Mouse (Mus musculus) forebrain, postnatal 0 days (tissue): Measurements from ENCODE around the gene Map3k5. TPM values are rescaled to one million over a fixed set of nuclear protein-coding genes. Genes with fewer than 3 reads are reported as not detected.

ENCODE experiments used
- ATAC-seq: fragments of 200-750 bp; cut with Nextera tagmentation; 2 replicates; pipeline ENCODE4 v1.8.0; 2017; ENCODE audit warnings: mild to moderate bottlenecking, moderate library complexity
- DNase-seq: peaks from one replicate; pipeline ENCODE4 v3.0.0-alpha.2; 2015
- H3K27ac ChIP-seq: fragments of 300-500 bp; sonication (generic); 2 replicates; pipeline ENCODE4 v1.5.1; 2014; ENCODE audit warnings: low read depth, mild to moderate bottlenecking, antibody characterized with exemption, low read length, moderate library complexity, mixed read lengths
- H3K27me3 ChIP-seq: fragments of 300-500 bp; sonication (generic); 2 replicates; pipeline ENCODE4 v1.6.1; 2014; ENCODE audit warnings: mild to moderate bottlenecking, low read length, mixed read lengths; ENCODE audit not compliant: insufficient read depth
- H3K36me3 ChIP-seq: fragments of 300-500 bp; sonication (generic); 2 replicates; pipeline ENCODE4 v1.6.1; 2014; ENCODE audit warnings: mild to moderate bottlenecking, moderate library complexity; ENCODE audit not compliant: insufficient read depth
- H3K4me1 ChIP-seq: fragments of 300-500 bp; sonication (generic); 2 replicates; pipeline ENCODE4 v1.6.1; 2014; ENCODE audit warnings: antibody characterized with exemption; ENCODE audit not compliant: insufficient read depth
- H3K4me2 ChIP-seq: fragments of 300-500 bp; sonication (generic); 2 replicates; pipeline ENCODE4 v1.6.1; 2014; ENCODE audit warnings: low read depth, mild to moderate bottlenecking, moderate library complexity
- H3K4me3 ChIP-seq: fragments of 300-500 bp; sonication (generic); 2 replicates; pipeline ENCODE4 v1.5.1; 2014; ENCODE audit warnings: low read depth, low read length, mixed read lengths
- H3K9ac ChIP-seq: fragments of 300-500 bp; sonication (generic); 2 replicates; pipeline ENCODE4 v1.6.1; 2014; ENCODE audit warnings: mild to moderate bottlenecking
- H3K9me3 ChIP-seq: fragments of 300-500 bp; sonication (generic); 2 replicates; pipeline ENCODE4 v1.6.1; 2016; ENCODE audit warnings: low read length
- CTCF ChIP-seq: sonication (generic); IDR thresholded peaks from 2 replicates; pipeline ENCODE4 v1.5.1; 2016; ENCODE audit warnings: antibody characterized with exemption, control low read depth, low read depth
- WGBS: fragments of 180-500 bp; shearing (Covaris S2); extraction: QIAGEN DNeasy Blood & Tissue Kit; methylation state at CpG from one replicate; pipeline ENCODE4 v1.1.7; 2014; 5-methylcytosine and 5-hydroxymethylcytosine counted together
- polyA plus RNA-seq: library from polyadenylated mRNA; unstranded; fragments of >200 nt; fragmentation: Nextera tagmentation; extraction: Ambion mirVana; gene quantifications from 2 replicates; pipeline ENCODE4 v1.2.1, GENCODE M21; 2015
- total RNA-seq: library from RNA; depleted of rRNA; stranded (reverse); fragments of >200 nt; gene quantifications from 2 replicates; pipeline ENCODE4 v1.2.3, GENCODE M21; 2014

Map3k5 gene
- total and polyA plus RNA-seq, 2 experiments from 2014 or later = 1.3 to 5.8 TPM

DNA sequence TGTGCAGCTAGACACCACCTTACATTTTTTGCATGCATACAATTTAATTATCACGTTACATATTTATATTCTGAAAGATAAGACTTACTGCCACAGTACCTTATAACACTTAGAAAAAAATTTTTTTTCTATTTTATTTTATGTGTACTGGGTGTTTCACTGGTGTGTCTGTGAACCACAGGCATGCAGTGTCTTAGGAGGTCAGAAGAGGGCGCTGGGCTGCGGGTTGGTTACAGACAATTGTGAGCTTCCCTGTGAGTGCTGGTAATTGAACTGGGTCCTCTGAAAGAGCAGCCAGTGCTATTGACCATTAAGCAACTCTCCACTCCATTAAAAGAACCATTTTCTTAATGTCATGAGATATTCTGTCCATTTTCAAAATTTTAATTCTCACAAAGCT is 43.3 kb downstream of the Map3k5 start:
- 85% methylated on average over 3 of the region's 3 CpGs for WGBS
- Histone ChIP-seq H3K27me3 (no peaks in the 10 kb centered on the region), H3K4me2 (no peak overlapping the region), H3K27ac (no peak overlapping the region), H3K9ac (no peak overlapping the region), H3K4me1 (no peaks in the 10 kb centered on the region), H3K4me3 (no peak overlapping the region), H3K36me3 (no peaks in the 10 kb centered on the region), H3K9me3 (no peaks in the 10 kb centered on the region)
- no peak for TF ChIP-seq CTCF
- DNase-seq (no peak), ATAC-seq (no peak)

DNA sequence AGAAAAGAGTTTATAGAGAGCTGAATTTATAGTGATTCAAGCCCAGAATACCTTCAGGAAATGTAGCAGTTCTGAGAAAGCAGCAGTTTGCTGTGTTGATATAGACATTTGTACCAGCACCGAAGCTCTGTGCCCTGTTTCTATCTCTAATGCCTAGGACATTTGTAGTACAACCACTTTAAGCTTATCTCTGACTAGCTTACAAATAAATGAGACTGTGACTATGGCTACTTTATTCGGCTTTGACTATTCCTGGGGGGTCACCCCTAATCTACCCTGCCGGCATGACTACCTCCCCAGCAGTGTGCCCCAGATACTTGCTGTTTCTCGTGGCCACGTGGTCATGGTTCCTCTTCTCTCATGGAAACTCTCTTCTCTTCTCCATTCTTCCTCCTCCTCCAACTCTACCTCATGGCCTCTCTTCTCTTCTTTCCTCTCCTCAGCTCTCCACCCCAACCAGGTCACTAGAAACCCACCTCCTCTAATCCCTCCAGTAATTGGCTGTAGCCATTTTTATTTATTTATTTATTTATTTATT is 44.5 kb downstream of the Map3k5 start:
- 93% methylated on average over 5 of the region's 5 CpGs for WGBS
- no peak for ATAC-seq
- no peak for DNase-seq

DNA sequence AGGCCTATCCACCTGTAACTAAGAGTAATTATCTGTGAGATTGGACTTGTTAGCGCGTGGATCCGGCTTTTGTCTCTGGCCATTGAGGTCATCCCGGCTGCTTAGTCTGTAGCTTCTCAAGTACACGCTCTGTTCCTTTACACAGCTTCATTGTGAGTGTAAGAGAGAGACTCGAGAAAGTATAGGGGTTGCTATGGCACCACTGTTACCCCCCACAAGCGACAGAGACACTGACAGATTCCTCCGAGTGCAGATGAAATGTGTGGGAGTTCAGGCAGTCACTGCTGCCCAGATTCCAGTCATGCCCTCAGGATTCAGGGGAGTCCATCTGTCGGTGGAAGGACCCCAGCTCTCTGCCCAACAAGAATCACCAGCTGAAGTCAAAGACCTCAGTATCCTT is 53.5 kb downstream of the Map3k5 start:
- no peak overlapping the region for H3K9ac ChIP-seq
- H3K4me3 ChIP-seq = no peak overlapping the region
- H3K27me3 ChIP-seq = no peaks in the 10 kb centered on the region
- 71% methylated on average over 9 of the region's 9 CpGs for WGBS
- H3K36me3 ChIP-seq = no peaks in the 10 kb centered on the region
- DNase-seq (no peak), ATAC-seq (no peak)
- TF ChIP-seq CTCF = no peak
- no peak overlapping the region for H3K27ac ChIP-seq
- H3K4me1 ChIP-seq = no peaks in the 10 kb centered on the region
- H3K9me3 ChIP-seq = no peaks in the 10 kb centered on the region
- H3K4me2 ChIP-seq = no peak overlapping the region

More for the DNA sequence above, 44.5 kb downstream of the Map3k5 start:
- no peak overlapping the region for H3K4me3 ChIP-seq
- no peak overlapping the region for H3K4me2 ChIP-seq
- no peak overlapping the region for H3K27ac ChIP-seq
- H3K27me3 ChIP-seq = no peaks in the 10 kb centered on the region
- no peak overlapping the region for H3K9ac ChIP-seq
- no peak for TF ChIP-seq CTCF
- no peaks in the 10 kb centered on the region for H3K9me3 ChIP-seq
- no peaks in the 10 kb centered on the region for H3K4me1 ChIP-seq
- H3K36me3 ChIP-seq = no peaks in the 10 kb centered on the region

DNA sequence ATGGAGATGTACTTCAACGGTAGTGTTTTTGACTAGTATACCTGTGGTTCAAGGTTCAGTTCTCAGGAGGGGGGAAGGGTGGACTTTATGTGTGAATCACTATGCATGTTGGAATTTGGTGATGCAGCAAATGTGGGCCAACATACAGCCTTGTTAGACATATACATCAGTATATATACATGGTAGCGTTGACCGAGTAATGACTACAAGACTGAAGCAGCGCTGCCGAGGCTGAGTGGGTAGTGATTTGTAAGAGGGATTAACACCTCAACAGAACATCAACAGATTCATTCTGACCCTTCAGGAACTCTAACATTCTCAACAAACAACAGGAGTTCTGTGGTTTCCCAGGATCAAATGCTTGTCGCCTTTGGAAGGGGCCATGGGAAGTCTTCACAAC is 55.7 kb downstream of the Map3k5 start:
- Histone ChIP-seq H3K4me1 (no peaks in the 10 kb centered on the region), H3K36me3 (no peaks in the 10 kb centered on the region), H3K9ac (no peak overlapping the region), H3K4me3 (no peak overlapping the region), H3K27ac (no peak overlapping the region), H3K9me3 (no peaks in the 10 kb centered on the region), H3K4me2 (no peak overlapping the region), H3K27me3 (no peaks in the 10 kb centered on the region)
- WGBS = 93% methylated on average over 6 of the region's 6 CpGs
- DNase-seq (no peak), ATAC-seq (no peak)
- TF ChIP-seq CTCF = no peak

DNA sequence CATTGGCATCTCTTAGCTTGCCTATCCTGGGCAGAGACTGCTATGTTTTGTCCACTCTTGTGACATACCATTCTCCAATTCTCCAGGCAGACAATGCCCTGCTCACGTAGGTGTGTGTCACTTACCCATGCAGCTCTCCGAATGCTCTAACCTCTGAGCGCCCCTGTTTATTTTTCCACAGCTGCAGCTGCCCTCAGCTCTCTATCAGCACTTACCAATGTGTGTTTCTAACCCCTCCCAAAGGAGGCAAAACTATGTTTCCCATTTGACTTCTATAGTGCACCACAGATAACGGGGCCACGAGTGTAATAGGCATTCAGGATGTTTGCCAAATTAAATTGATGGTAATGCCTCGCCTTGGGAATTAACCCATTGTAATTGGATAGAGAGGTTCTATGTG is 56.4 kb downstream of the Map3k5 start:
- TF ChIP-seq CTCF = no peak
- WGBS = 71% methylated on average over 6 of the region's 6 CpGs
- no peak for ATAC-seq

DNA sequence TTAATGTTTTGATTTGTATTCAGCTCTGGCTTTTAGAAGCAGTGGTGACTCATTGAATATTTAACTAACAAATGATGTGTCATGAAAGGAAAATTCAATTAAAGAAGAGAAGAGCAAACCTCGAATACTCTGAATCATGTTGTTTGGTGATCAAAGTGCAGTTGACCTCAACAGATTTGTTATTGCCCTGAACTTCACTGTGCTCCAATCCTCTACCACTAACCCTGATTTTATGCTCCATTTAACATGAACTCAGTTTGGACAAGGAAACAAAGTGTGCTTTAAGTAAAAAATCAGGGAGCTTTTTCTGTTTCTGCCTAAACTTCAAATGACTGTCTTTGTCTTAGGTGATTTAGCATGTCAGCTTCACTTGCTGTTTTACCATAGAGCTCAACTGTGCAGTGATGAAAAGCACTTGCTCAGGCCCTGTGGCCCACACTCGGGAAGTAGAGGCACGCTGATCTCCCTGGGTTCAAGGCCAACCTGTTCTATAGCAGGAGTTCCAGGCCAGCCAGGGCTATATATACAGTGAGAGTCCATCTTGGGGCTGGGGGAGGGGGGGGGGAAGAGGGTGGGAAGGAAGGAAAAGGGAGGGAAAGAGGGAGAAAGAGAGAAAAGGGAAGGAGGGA is 57.1 kb downstream of the Map3k5 start:
- Histone ChIP-seq H3K9ac (no peak overlapping the region), H3K4me3 (no peak overlapping the region), H3K4me2 (no peak overlapping the region), H3K9me3 (no peaks in the 10 kb centered on the region), H3K27ac (no peak overlapping the region), H3K36me3 (no peaks in the 10 kb centered on the region), H3K4me1 (no peaks in the 10 kb centered on the region), H3K27me3 (no peaks in the 10 kb centered on the region)
- no peak for TF ChIP-seq CTCF
- 31% methylated on average over 3 of the region's 3 CpGs for WGBS
- ATAC-seq (no peak), DNase-seq (no peak)

More for the DNA sequence above, 56.4 kb downstream of the Map3k5 start:
- Histone ChIP-seq H3K9ac (no peak overlapping the region), H3K4me2 (no peak overlapping the region), H3K27me3 (no peaks in the 10 kb centered on the region), H3K4me1 (no peaks in the 10 kb centered on the region), H3K9me3 (no peaks in the 10 kb centered on the region), H3K4me3 (no peak overlapping the region), H3K36me3 (no peaks in the 10 kb centered on the region), H3K27ac (no peak overlapping the region)
- no peak for DNase-seq

DNA sequence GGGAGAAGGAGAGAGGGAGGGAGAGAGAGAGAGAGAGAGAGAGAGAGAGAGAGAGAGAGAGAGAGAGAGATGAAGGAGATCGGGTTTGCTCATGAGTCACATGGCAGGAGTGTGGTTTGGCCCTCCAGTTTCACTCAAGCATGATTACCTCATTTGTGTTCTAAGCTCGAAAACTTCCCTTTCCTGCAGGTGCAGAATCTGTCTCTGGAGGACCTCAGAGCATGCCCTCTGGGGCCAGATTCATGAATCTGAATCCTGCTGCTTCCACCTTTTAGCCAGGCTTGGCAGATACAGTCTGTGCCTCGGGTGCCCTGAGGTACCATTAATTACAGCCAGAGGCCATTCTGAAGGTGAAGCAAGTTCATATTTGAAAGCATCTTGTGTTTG is 57.6 kb downstream of the Map3k5 start:
- WGBS = 58% methylated on average over 3 of the region's 3 CpGs
- no peak overlapping the region for H3K4me3 ChIP-seq
- TF ChIP-seq CTCF = no peak
- H3K4me1 ChIP-seq = no peaks in the 10 kb centered on the region
- no peak overlapping the region for H3K27ac ChIP-seq
- no peaks in the 10 kb centered on the region for H3K36me3 ChIP-seq
- H3K9ac ChIP-seq = no peak overlapping the region
- no peaks in the 10 kb centered on the region for H3K27me3 ChIP-seq
- no peak for DNase-seq
- no peak overlapping the region for H3K4me2 ChIP-seq
- ATAC-seq = no peak
- no peaks in the 10 kb centered on the region for H3K9me3 ChIP-seq
